Mouse (Mus musculus): ENCODE data around the gene Usp7. TPM values are rescaled to one million over a fixed set of nuclear protein-coding genes. Genes with fewer than 3 reads are reported as not detected.

The Usp7 gene
- total and polyA plus RNA-seq, 3 experiments = 25.9 to 362 (median 150) TPM

- Histone ChIP-seq H3K36me3 (replicated peaks) (peaks cover 20% of the 10 kb centered on the region), H3K27me3 (ENCODE audit: insufficient read depth, low read length) (peaks cover 6% of the 10 kb centered on the region; the same call in 1 of the 2 replicates), H3K4me1 (ENCODE audit: insufficient read depth, low read depth, low read length) (peaks cover 66% of the 10 kb centered on the region), H3K4me3 (ENCODE audit: low read depth, low read length) (no peak overlapping the region), H3K9me3 (replicated peaks) (no peaks in the 10 kb centered on the region)
- no peak for ATAC-seq (ENCODE audit: extremely low read depth, insufficient number of reproducible peaks, low FRiP score, poor library complexity, severe bottlenecking)
- TF ChIP-seq GATA1 (IDR thresholded peaks at IDR 0.05; ENCODE audit: borderline replicate concordance, low read length) (no peak), POLR2AphosphoS5 (IDR thresholded peaks at IDR 0.05; ENCODE audit: insufficient replicate concordance, low read depth, low read length) (no peak), TAL1 (conservative IDR thresholded peaks at IDR 0.05; ENCODE audit: low read depth, low read length) (no peak)
- DNase-seq (ENCODE audit: low spot score) = no peak
These were observed 118.8 kb downstream of the Usp7 start for GRCm38 (mm10) chr16:8673343-8673742.

- Histone ChIP-seq H3K4me3 (ENCODE audit: low read depth, low read length) (no peak overlapping the region), H3K4me1 (ENCODE audit: insufficient read depth, low read depth, low read length) (peaks cover 68% of the 10 kb centered on the region)
- ATAC-seq (ENCODE audit: extremely low read depth, insufficient number of reproducible peaks, low FRiP score, poor library complexity, severe bottlenecking) = no peak
These were observed 119.3 kb downstream of the Usp7 start for GRCm38 (mm10) chr16:8672811-8673210.

GRCm38 (mm10) chr16:8672350-8672687 lies 119.8 kb downstream of the Usp7 start:
- ATAC-seq (ENCODE audit: extremely low read depth, insufficient number of reproducible peaks, low FRiP score, poor library complexity, severe bottlenecking) = no peak
- no peaks in the 10 kb centered on the region for H3K9me3 ChIP-seq (replicated peaks)
- DNase-seq (ENCODE audit: low spot score) = no peak
- peaks cover 6% of the 10 kb centered on the region; the same call in 1 of the 2 replicates for H3K27me3 ChIP-seq (ENCODE audit: insufficient read depth, low read length)
- H3K36me3 ChIP-seq (replicated peaks) = peaks cover 30% of the 10 kb centered on the region
- peak overlapping the region; percentile 74 for H3K4me3 ChIP-seq (ENCODE audit: low read depth, low read length)
- TF ChIP-seq TAL1 (conservative IDR thresholded peaks at IDR 0.05; ENCODE audit: low read depth, low read length) = no peak
- peaks cover 73% of the 10 kb centered on the region for H3K4me1 ChIP-seq (ENCODE audit: insufficient read depth, low read depth, low read length)

More at GRCm38 (mm10) chr16:8672811-8673210, 119.3 kb downstream of the Usp7 start:
- TF ChIP-seq POLR2AphosphoS5 (IDR thresholded peaks at IDR 0.05; ENCODE audit: insufficient replicate concordance, low read depth, low read length) (no peak), TAL1 (conservative IDR thresholded peaks at IDR 0.05; ENCODE audit: low read depth, low read length) (no peak)
- Histone ChIP-seq H3K9me3 (replicated peaks) (no peaks in the 10 kb centered on the region), H3K36me3 (replicated peaks) (peaks cover 25% of the 10 kb centered on the region), H3K27me3 (ENCODE audit: insufficient read depth, low read length) (peaks cover 6% of the 10 kb centered on the region; the same call in 1 of the 2 replicates)
- DNase-seq (ENCODE audit: low spot score) = no peak

- H3K27me3 ChIP-seq (ENCODE audit: insufficient read depth, low read length) = peaks cover 6% of the 10 kb centered on the region; the same call in 1 of the 2 replicates
- no peak for TF ChIP-seq GATA1 (IDR thresholded peaks at IDR 0.05; ENCODE audit: borderline replicate concordance, low read length)
- TF ChIP-seq CTCF (IDR thresholded peaks at IDR 0.05; ENCODE audit: low read depth, low read length) = no peak
- no peak for TF ChIP-seq TAL1 (conservative IDR thresholded peaks at IDR 0.05; ENCODE audit: low read depth, low read length)
- TF ChIP-seq GATA2 (IDR thresholded peaks at IDR 0.05; ENCODE audit: borderline replicate concordance, low read depth, low read length) = no peak
- no peak for TF ChIP-seq POLR2AphosphoS5 (IDR thresholded peaks at IDR 0.05; ENCODE audit: insufficient replicate concordance, low read depth, low read length)
- H3K4me3 ChIP-seq (ENCODE audit: low read depth, low read length) = peak within 1 kb of the TSS; percentile 74
- DNase-seq (ENCODE audit: low spot score) (peak; percentile 97), ATAC-seq (ENCODE audit: extremely low read depth, insufficient number of reproducible peaks, low FRiP score, poor library complexity, severe bottlenecking) (peak; percentile 74)
- H3K36me3 ChIP-seq (replicated peaks) = peaks cover 34% of the 10 kb centered on the region
- peaks cover 77% of the 10 kb centered on the region for H3K4me1 ChIP-seq (ENCODE audit: insufficient read depth, low read depth, low read length)
- no peaks in the 10 kb centered on the region for H3K9me3 ChIP-seq (replicated peaks)
These were observed 120.4 kb downstream of the Usp7 start, which contains the start of gene Carhsp1 for GRCm38 (mm10) chr16:8671551-8672349. Gene Carhsp1, minus strand, starts transcription at chr16:8672155.

- H3K9me3 ChIP-seq (replicated peaks) = no peaks in the 10 kb centered on the region
- ATAC-seq (ENCODE audit: extremely low read depth, insufficient number of reproducible peaks, low FRiP score, poor library complexity, severe bottlenecking) (no peak), DNase-seq (ENCODE audit: low spot score) (no peak)
- TF ChIP-seq CTCF (IDR thresholded peaks at IDR 0.05; ENCODE audit: low read depth, low read length) (no peak), GATA1 (IDR thresholded peaks at IDR 0.05; ENCODE audit: borderline replicate concordance, low read length) (no peak), POLR2AphosphoS5 (IDR thresholded peaks at IDR 0.05; ENCODE audit: insufficient replicate concordance, low read depth, low read length) (no peak), TAL1 (conservative IDR thresholded peaks at IDR 0.05; ENCODE audit: low read depth, low read length) (no peak), GATA2 (IDR thresholded peaks at IDR 0.05; ENCODE audit: borderline replicate concordance, low read depth, low read length) (no peak)
- no peak overlapping the region; the same call in 1 of the 2 replicates for H3K4me3 ChIP-seq (ENCODE audit: low read depth, low read length)
- H3K36me3 ChIP-seq (replicated peaks) = peaks cover 46% of the 10 kb centered on the region
- peaks cover 3% of the 10 kb centered on the region; the same call in 1 of the 2 replicates for H3K27me3 ChIP-seq (ENCODE audit: insufficient read depth, low read length)
- peaks cover 75% of the 10 kb centered on the region for H3K4me1 ChIP-seq (ENCODE audit: insufficient read depth, low read depth, low read length)
These were observed 121.8 kb downstream of the Usp7 start for GRCm38 (mm10) chr16:8670041-8671035.

- Histone ChIP-seq H3K9me3 (replicated peaks) (no peaks in the 10 kb centered on the region), H3K27me3 (ENCODE audit: insufficient read depth, low read length) (peaks cover 3% of the 10 kb centered on the region; the same call in 1 of the 2 replicates), H3K36me3 (replicated peaks) (peaks cover 52% of the 10 kb centered on the region), H3K4me1 (ENCODE audit: insufficient read depth, low read depth, low read length) (peaks cover 75% of the 10 kb centered on the region), H3K4me3 (ENCODE audit: low read depth, low read length) (no peak overlapping the region)
- DNase-seq (ENCODE audit: low spot score) = no peak
- ATAC-seq (ENCODE audit: extremely low read depth, insufficient number of reproducible peaks, low FRiP score, poor library complexity, severe bottlenecking) = no peak
- no peak for TF ChIP-seq POLR2AphosphoS5 (IDR thresholded peaks at IDR 0.05; ENCODE audit: insufficient replicate concordance, low read depth, low read length)
- no peak for TF ChIP-seq GATA2 (IDR thresholded peaks at IDR 0.05; ENCODE audit: borderline replicate concordance, low read depth, low read length)
- TF ChIP-seq CTCF (IDR thresholded peaks at IDR 0.05; ENCODE audit: low read depth, low read length) = no peak
- no peak for TF ChIP-seq GATA1 (IDR thresholded peaks at IDR 0.05; ENCODE audit: borderline replicate concordance, low read length)
- TF ChIP-seq TAL1 (conservative IDR thresholded peaks at IDR 0.05; ENCODE audit: low read depth, low read length) = no peak
These were observed 122.7 kb downstream of the Usp7 start for GRCm38 (mm10) chr16:8669432-8669831.

All from G1E (cell line).